Comparison of ENCODE assay signal across 12 mouse cellular contexts in genomic region chr10:68043973-68044372, GRCm38 (mm10).
DNase-seq lines count a peak whose midpoint lies in the region; ATAC-seq and TF ChIP-seq lines count a peak whose summit lies in the region.
"Had no signal": no experiment of that assay in that cellular context is flagged by ENCODE, and none has a peak within 500 bp of the region (broad histone marks: within the 10 kb centered on the region; RNA-seq: fewer than 3 reads in every experiment).

No protein-coding gene starts in this region.

- H3K4me2 ChIP-seq in liver, embryonic 11.5 days, result no peak overlapping the region
- no peak overlapping the region for H3K4me2 ChIP-seq in hindbrain, embryonic 13.5 days
- H3K4me2 ChIP-seq: stomach, embryonic 15.5 days had no signal

- intact Hi-C loops in gastrocnemius, postnatal 14 days (cut with DNase I; ENCODE audit: low total_unique reads), result no loop called here

- 0 out of 2 replicates have a peak, but pooled peaks cover 3% of the 10 kb centered on the region for H3K36me3 ChIP-seq in liver, embryonic 11.5 days (ENCODE audit: control insufficient read depth, insufficient read depth, low read length)
- no peaks in the 10 kb centered on the region for H3K36me3 ChIP-seq in ES-Bruce4 (ENCODE audit: control insufficient read depth, insufficient read depth, low read length, poor library complexity, severe bottlenecking)
- no peaks in the 10 kb centered on the region for H3K36me3 ChIP-seq in hindbrain, embryonic 13.5 days
- H3K36me3 ChIP-seq: stomach, embryonic 15.5 days had no signal

- no peaks in the 10 kb centered on the region for H3K9me3 ChIP-seq in liver, embryonic 11.5 days (ENCODE audit: control insufficient read depth, low read length)
- no peaks in the 10 kb centered on the region for H3K9me3 ChIP-seq in ES-Bruce4 (replicated peaks; ENCODE audit: control insufficient read depth, insufficient read depth, low read length, poor library complexity, severe bottlenecking)
- no peaks in the 10 kb centered on the region for H3K9me3 ChIP-seq in hindbrain, embryonic 13.5 days
- H3K9me3 ChIP-seq: stomach, embryonic 15.5 days had no signal

- no peak overlapping the region for H3K27ac ChIP-seq in liver, embryonic 11.5 days (ENCODE audit: low read depth, low read length)
- H3K27ac ChIP-seq in ES-Bruce4 (ENCODE audit: insufficient read depth, low read length), result peak overlapping the region; percentile 83; the same call in 1 of the 2 replicates
- H3K27ac ChIP-seq in hindbrain, embryonic 13.5 days, result 0 out of 2 replicates have a peak overlapping the region, but pooled peaks have one; percentile 52
- H3K27ac ChIP-seq: stomach, embryonic 15.5 days had no signal

- DNase-seq in liver (peak; percentile 49), R1 (ENCODE audit: low read depth, low spot score) (peak; percentile 97)
- DNase-seq in liver, embryonic 11.5 days (ENCODE audit: low spot score), result no peak
- DNase-seq in gastrocnemius, postnatal 14 days, result no peak
- DNase-seq in cerebellum, adult 9-11 months, result no peak
- DNase-seq: adrenal gland, postnatal 36 days; cerebellum, postnatal 14 days; lung, adult 2 months had no signal

- no peaks in the 10 kb centered on the region for H3K27me3 ChIP-seq in liver, embryonic 11.5 days (replicated peaks; ENCODE audit: control insufficient read depth, insufficient read depth, low read length)
- H3K27me3 ChIP-seq in ES-Bruce4 (ENCODE audit: control insufficient read depth, insufficient read depth, low read length, poor library complexity, severe bottlenecking), result no peaks in the 10 kb centered on the region
- H3K27me3 ChIP-seq in hindbrain, embryonic 13.5 days, result no peaks in the 10 kb centered on the region
- H3K27me3 ChIP-seq: CH12.LX; stomach, embryonic 15.5 days had no signal

- no peak overlapping the region for H3K9ac ChIP-seq in liver, embryonic 11.5 days (ENCODE audit: low read depth, low read length)
- H3K9ac ChIP-seq in ES-Bruce4 (ENCODE audit: low read depth, poor library complexity, severe bottlenecking), result peak overlapping the region; percentile 64
- no peak overlapping the region for H3K9ac ChIP-seq in hindbrain, embryonic 13.5 days
- H3K9ac ChIP-seq: stomach, embryonic 15.5 days had no signal

- no peak for TF ChIP-seq CTCF in ES-Bruce4 (IDR thresholded peaks at IDR 0.05; ENCODE audit: low read depth, low read length)

- TF ChIP-seq EP300 in ES-Bruce4 (IDR thresholded peaks at IDR 0.05; ENCODE audit: insufficient read depth, low read depth, low read length), result peak; percentile 74

- peaks cover 4% of the 10 kb centered on the region for H3K4me1 ChIP-seq in liver, embryonic 11.5 days (replicated peaks; ENCODE audit: control insufficient read depth, insufficient read depth, low read length)
- peaks cover 1% of the 10 kb centered on the region for H3K4me1 ChIP-seq in ES-Bruce4 (ENCODE audit: control insufficient read depth, insufficient read depth, low read length)
- H3K4me1 ChIP-seq in hindbrain, embryonic 13.5 days (replicated peaks), result peaks cover 22% of the 10 kb centered on the region
- H3K4me1 ChIP-seq: stomach, embryonic 15.5 days had no signal

- no peak overlapping the region for H3K4me3 ChIP-seq in liver, embryonic 11.5 days (ENCODE audit: low read depth, low read length)
- peak overlapping the region; percentile 56 for H3K4me3 ChIP-seq in ES-Bruce4 (ENCODE audit: low read depth, low read length)
- no peak overlapping the region for H3K4me3 ChIP-seq in hindbrain, embryonic 13.5 days
- H3K4me3 ChIP-seq: stomach, embryonic 15.5 days had no signal

- 35% methylated on average over 6 of the region's 6 CpGs for WGBS in liver, embryonic 11.5 days
- 27% methylated on average over 6 of the region's 6 CpGs for WGBS in hindbrain, embryonic 13.5 days

- TF ChIP-seq POLR2A in ES-Bruce4 (IDR thresholded peaks at IDR 0.05; ENCODE audit: insufficient read depth, low read length), result no peak

- no peak for ATAC-seq in liver, embryonic 11.5 days (replicated peaks; ENCODE audit: low FRiP score)
- 0 out of 2 replicates have a peak, but pooled peaks have one; percentile 11 for ATAC-seq in hindbrain, embryonic 13.5 days (ENCODE audit: low FRiP score)

Comparison
In these comparisons a context has a peak if more than half of its experiments do, and no peak if none do; other contexts are left out.
1. DNase-seq: peak in liver (single experiment) and R1 (single experiment); none in liver, embryonic 11.5 days (single experiment), gastrocnemius, postnatal 14 days (single experiment) and cerebellum, adult 9-11 months (single experiment).